Mouse (Mus musculus) brain, embryonic 18.5 days (tissue): ENCODE results near the gene 4930415O20Rik.
A peak's percentile ranks its signal among the peaks of the same experiment; 100 is the strongest.

ENCODE experiments used
- DNase-seq: peaks from one replicate; pipeline ENCODE4 v3.0.0-alpha.2; 2012; ENCODE audit warnings: low read depth, low spot score

The 4930415O20Rik gene

GRCm38 (mm10) chr15:98606051-98606536 is 35.3 kb downstream of the 4930415O20Rik start:
- no peak for DNase-seq

DNA sequence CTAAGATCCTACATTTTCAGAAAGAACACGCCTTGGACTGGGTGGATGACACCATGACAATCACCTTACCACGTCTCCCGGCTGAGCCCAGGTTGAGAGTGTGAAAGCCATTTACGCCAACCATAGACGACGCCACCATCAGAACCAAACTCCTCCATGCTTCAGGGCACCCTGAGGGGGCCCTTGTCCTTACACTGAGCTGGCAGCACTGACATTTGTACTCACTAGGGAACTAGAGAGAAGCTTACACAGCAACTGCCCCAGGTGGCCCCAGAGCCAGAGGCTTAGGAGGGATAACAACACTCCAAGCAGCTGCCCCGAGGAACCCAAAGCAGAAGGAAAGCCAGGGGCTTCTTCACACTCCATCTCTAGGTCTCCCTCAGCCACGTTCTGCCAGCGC is 35.9 kb downstream of the 4930415O20Rik start:
- DNase-seq = no peak

DNA sequence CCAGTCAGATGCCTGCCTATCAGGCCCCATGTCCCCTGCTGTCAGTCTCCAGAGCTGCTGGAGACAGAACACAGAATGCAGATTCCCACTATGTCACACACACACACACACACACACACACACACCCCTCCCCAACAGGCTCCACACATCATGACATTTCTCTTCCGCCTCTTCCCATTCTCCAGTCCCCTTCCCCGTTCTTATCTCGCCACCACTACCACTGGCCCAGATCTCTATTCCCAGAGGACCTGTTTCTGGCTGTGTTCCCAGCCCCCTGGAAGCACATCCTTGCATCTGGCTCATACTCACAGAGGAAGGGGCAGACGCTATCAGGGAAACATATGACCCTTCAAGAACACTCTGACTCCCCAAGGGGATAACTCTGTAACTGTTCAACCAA is 36.8 kb downstream of the 4930415O20Rik start:
- DNase-seq = no peak

- DNase-seq = no peak
These were observed 37.4 kb downstream of the 4930415O20Rik start for GRCm38 (mm10) chr15:98608058-98608783.

- no peak for DNase-seq
These were observed 38.0 kb downstream of the 4930415O20Rik start for GRCm38 (mm10) chr15:98608784-98609250.

GRCm38 (mm10) chr15:98609331-98610130 is 38.7 kb downstream of the 4930415O20Rik start, which contains the start of gene Adcy6:
TSS of gene Adcy6 (minus strand) at chr15:98610076.
- peak; percentile 68 for DNase-seq

DNA sequence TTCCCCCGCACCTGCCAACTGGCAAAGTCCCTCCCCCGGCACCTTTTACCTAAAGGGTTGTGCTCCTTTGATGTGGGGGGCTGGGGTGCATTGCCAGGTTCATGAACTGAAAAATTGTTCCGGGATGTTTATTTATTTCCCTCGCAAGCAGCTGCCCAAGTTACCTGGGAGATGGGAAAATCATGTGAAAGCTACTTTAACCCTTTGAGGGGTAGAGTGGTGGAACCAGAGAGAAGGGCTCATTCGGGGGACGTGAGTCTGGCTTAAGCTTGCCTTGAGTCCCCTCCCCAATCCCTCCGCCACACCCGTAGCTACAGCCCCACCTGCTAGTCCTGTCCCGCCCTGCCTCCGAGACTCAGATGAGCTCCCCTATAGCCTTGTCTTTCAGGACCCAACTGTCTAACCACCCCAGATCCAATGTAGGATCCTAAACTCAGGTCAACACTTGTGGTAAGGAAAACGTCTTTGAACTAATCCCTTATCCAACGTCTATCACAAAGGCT is 39.4 kb downstream of the 4930415O20Rik start:
- DNase-seq = no peak

DNA sequence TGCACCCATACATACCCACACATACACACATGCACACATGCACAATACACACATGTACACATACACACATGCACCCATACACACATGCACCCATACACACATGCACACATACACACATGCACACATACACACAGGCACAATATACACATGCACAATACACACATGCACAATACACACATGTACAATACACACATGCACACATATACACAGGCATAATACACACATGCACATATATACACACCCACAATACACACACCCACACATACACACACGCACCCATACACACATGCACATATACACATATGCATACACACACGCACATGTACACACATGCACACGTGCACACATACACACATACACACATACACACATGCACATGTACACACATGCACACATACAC is 41.4 kb downstream of the 4930415O20Rik start:
- DNase-seq = no peak

GRCm38 (mm10) chr15:98614551-98614950 is 43.7 kb downstream of the 4930415O20Rik start:
- DNase-seq = no peak

DNA sequence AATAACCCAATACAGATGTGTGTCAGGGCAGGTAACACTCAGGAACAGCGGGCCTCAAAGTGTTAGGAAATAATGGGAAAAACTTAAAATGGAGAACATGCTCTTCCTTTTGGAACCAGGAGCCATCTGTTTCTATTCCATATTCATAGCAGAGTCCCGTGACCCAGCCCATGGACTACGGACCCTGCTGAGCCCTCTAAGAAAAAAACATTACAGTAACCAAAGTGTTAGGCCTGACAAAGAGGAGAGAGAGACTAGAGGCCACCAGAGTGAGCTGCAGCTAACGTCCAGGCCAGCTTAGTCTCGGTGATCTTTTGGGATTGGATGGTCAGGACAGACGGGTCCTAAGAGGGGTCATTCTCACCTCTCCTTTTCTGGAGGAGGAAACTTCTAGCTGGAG is 44.2 kb downstream of the 4930415O20Rik start:
- no peak for DNase-seq

DNA sequence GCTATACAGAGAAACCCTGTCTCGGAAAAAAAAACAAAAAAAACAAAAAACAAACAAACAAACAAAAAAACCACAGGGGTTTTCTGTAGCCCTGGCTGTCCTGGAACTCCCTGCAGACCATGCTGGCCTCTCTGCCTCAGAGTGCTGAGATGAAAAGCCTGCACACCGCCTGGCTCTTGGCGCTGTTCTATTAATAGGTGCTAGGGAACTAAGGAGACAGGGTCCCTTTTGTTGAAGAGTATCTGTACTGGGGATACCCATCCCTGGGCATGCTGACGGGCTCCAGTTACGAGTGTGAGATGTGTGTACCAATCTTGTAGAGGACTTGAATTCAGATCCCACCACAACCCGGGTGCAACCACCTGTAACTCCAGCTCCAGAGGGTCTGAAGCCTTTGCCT is 44.9 kb downstream of the 4930415O20Rik start:
- no peak for DNase-seq

- DNase-seq = no peak
These were observed 45.8 kb downstream of the 4930415O20Rik start for GRCm38 (mm10) chr15:98616362-98617175.

GRCm38 (mm10) chr15:98617176-98617537 is 46.4 kb downstream of the 4930415O20Rik start:
- no peak for DNase-seq

DNA sequence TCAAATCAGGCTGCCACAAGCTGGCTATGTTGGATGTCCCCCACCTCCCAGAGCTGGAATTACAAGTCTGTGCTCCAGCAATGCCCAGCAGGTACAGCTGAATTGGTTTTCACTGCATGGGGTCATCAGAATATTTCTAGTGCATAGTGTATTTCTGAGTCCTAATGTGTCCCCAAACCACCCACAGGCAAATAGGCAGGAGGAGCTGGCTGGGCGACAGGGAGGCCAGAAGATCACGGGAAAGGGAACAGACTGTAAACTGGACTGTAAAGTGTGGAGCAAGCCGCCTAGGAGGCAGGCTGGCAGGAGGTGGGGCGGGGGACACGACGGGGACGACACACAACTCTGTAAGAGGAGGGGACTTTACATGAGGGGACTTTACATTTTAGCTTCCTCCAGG is 51.4 kb downstream of the 4930415O20Rik start:
- no peak for DNase-seq

- DNase-seq = no peak
These were observed 51.9 kb downstream of the 4930415O20Rik start for GRCm38 (mm10) chr15:98622721-98623120.

DNA sequence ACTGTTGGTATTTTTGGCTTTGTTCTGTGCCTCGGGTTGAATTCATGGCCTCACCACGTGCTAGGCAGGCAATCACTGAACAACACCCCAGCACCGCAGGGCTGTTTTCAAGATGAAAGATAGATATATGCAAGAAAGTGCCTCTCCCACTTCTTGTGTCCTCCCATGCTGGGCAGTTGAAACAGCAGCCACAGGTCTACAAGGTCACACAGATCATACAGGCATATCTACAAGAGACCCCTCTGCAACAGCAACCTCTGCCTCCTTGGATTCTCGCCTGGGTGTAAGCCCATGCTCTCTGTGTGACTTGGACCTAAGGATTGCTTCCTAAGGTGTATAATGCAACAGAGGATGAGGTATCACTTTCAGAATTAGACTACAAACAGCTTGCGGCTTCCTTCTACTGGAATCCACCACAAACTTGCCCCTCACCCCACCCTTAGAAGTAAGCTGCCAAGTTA is 52.6 kb downstream of the 4930415O20Rik start:
- DNase-seq = no peak

DNA sequence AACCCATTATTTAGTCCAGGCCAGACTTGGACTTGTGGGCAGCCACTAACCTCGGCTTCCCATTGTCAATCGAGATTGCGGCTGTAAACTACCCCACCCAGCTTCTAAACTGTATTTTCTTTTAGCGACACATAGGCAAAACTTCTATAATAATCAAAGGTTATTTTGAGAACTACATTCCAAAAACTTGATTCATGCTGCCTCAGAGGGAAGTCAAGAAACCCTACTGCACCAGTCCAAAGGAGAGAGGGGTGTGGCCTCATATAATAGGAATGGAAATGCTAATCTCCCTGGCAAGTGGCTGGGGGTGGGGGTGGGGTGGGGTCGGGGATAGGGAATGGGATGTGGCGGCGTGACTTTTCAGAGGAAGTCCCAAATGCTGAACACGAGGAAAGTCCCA is 55.3 kb downstream of the 4930415O20Rik start:
- no peak for DNase-seq

DNA sequence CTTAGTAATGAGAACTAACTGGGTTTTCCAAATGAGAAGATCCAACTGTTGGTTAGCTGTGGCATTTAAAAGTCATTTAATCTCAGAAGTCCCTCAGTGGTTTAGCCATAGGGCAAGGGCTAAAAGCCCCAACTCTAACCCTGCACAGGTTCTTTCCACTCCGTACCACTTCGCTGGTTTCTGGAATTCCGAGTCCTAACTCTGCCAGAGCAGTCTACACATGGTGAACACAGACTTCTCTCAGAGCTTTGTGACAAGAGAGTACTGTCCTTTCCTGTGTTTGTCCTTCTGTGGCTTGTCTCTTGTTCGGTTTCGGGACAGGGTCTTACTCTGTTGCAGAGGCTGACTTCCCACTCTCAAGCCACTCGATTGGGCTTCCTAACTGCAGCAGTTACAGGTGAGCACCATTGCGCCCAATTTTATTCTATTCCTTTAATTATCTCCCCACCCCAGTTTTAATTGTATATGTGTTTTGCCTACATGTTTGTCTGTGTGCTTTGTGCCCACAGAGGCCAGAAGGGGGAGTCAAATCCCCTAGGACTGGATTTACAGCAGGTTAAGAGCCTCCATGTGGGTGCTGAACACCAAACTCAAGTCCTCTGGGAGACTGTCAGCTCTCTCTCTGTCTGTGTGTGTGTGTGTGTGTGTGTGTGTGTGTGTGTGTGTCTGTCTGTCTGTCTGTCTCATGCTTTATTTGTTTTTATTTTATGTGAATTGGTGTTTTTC is 55.8 kb downstream of the 4930415O20Rik start:
- no peak for DNase-seq

GRCm38 (mm10) chr15:98628589-98629254 is 57.9 kb downstream of the 4930415O20Rik start:
- DNase-seq = no peak

DNA sequence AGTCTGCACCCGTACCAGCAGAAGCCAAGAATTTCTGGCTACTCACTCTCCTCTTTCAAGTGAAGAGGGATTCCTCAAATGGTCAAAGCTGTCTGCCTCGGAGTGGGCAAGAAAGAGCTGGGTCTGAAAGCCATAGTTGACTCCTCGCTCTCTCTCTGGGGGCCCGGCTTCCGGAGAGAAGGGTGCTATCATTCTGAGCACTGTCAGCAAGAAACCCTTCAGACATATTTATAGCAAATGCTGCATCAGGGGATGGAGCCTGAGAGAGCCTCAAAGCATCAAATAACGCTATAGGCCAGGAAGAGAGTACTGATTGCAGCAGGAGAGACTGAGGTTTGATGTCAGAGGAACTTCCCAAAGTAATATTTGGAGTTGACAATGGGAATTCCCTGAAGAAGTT is 58.7 kb downstream of the 4930415O20Rik start:
- no peak for DNase-seq
